Mouse (Mus musculus) kidney, postnatal 25 days (tissue): ENCODE measurements at regions not wholly inside any gene's neighbourhood (a gene's known extent, or its start where the extent isn't known, plus 50 kb on each side); places are given as distances from the start of the nearest gene placed in this dataset.

Experiments used
- DNase-seq, 2 experiments: peaks; one replicate each; pipeline ENCODE4 v3.0.0; 2021; ENCODE audit warnings: mixed read lengths in 2 of 2

GRCm38 (mm10) chr15:36916998-36917397 lies 90.6 kb downstream of the Zfp706 start:
- no peak for DNase-seq

DNA sequence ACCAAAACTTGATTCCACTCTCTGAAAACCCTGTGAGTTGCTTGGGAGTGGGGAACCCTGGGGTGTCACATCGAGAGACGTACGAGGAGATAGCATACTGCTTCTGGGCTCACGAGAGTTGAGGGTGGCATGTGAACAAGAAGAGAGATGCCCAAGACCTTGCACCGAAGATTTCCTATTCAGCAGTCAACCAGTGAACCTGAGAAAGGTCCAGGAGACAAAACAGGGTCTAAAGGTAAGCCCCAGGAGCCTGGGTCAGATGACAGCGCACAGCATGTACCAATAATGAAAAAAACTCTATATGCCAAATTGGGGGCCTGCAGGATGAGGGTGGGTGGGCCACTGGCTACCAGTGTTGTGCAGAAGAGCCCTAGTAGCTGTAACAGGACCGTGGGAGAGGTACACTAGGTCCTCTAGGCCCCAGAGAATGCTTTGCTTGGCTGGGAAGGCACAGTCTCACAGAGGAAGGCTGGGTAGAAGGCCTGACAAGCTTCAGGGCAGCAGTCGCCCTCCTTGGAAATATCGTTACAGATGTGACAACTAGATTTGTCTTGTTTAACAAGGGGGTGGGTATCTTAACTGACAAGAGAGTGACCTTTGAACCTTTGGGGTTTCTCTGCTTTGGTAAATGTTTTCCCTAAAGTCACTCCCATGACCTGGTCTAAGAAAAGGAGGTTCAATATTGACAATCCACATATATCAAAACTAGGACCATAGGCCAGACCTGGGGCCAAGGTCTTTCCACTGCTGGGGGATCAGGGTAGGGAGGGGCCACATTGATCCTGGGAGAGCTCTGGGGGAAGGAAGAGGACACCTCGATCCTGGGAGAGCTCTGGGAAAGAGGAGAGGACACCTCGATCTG lies 93.1 kb downstream of the Zfp706 start:
- DNase-seq, result peak; percentile 25 to 70

- DNase-seq, result no peak
Observed at GRCm38 (mm10) chr15:36913308-36913707, 94.3 kb downstream of the Zfp706 start.

GRCm38 (mm10) chr15:36910272-36910671 lies 97.3 kb downstream of the Zfp706 start:
- DNase-seq, result no peak

- DNase-seq, result no peak
Observed at GRCm38 (mm10) chr15:36909494-36909893, 98.1 kb downstream of the Zfp706 start.

- no peak for DNase-seq
Observed at GRCm38 (mm10) chr15:36906789-36907188, 100.8 kb downstream of the Zfp706 start.

- no peak for DNase-seq
Observed at GRCm38 (mm10) chr15:36906052-36906451, 101.5 kb downstream of the Zfp706 start.

- no peak for DNase-seq
Observed at GRCm38 (mm10) chr15:36903922-36904321, 103.7 kb downstream of the Zfp706 start.

DNA sequence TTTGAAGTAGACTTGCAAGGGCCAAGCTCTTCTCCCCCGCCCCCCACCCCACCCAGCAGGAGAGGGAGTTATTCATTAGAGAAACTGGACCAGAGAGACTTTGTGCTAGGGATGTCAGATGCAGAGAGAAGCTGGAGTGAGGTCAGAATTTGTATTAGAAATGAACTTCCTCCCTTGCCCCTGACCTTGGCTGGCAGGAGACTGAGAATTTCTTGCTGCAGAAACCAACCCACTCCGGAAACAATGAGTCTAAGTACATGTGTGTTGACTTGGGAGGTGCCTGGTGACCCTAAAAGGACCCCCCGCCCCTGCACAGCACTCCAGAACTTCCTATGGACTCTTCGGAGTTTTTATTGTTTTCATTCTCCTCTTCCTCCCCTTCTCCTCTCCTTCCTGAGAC lies 104.3 kb downstream of the Zfp706 start:
- peak; percentile 43 to 71 for DNase-seq

- DNase-seq, result peak in 1 of 2 experiments; percentile 53
Observed at GRCm38 (mm10) chr15:36901830-36902285, 105.7 kb downstream of the Zfp706 start.

DNA sequence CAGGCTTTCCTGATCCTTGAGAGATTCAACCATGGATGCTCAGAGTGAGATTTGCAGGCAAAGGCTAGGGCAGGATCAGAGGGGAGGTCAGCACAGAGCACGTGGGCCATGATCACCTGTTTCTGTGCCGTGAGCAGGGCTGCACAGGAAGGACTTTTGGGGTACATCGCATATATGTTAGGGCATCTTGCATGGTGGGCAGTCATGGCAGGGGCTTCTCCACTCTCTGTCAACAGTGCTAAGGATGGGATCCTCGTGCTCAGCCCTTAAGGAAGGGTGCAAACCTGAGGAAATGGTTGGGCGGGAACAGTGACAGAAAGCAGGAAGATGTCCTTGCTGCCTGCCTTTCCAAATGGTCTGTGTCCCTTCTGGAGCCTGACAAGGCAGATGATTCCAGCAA lies 106.2 kb downstream of the Zfp706 start:
- no peak for DNase-seq

- no peak for DNase-seq
Observed at GRCm38 (mm10) chr15:36900940-36901339, 106.6 kb downstream of the Zfp706 start.

GRCm38 (mm10) chr15:36899882-36900281 lies 107.7 kb downstream of the Zfp706 start:
- peak in 1 of 2 experiments; percentile 55 for DNase-seq

DNA sequence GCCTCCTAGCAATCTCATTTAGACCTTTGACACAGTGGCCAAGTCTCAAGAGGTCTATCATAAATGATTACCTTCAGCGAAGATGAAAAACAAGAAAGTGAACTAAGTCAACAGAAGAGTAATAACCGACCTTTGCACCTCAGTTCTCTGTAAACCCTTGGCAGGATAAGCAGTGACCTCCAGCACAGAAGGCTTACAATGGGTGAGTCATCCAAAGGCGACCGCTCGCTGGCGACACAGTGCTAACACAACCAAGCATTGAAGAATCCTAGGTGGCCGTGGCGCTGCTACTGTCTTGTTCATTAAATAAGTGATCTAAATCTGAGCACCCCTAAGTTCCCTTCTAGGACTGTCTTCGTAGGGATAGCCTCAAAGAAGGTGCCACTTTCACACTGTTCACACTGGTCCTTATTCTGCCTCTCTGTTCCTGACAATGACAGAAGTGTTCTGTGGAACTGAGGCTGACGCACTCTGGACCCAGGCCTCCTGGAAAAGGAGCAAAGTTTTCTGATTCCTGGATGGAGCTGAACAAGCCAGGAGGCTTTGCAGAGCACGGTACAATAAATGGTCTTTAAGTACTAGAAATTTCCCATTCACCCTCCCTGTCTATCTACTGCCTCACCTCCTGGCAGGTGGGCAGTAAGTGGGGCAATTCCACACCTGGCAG lies 108.6 kb downstream of the Zfp706 start:
- DNase-seq, result peak; percentile 68 to 83

- DNase-seq, result no peak
Observed at GRCm38 (mm10) chr15:36898326-36898725, 109.2 kb downstream of the Zfp706 start.

GRCm38 (mm10) chr15:36896265-36896664 lies 111.3 kb downstream of the Zfp706 start:
- DNase-seq, result no peak

DNA sequence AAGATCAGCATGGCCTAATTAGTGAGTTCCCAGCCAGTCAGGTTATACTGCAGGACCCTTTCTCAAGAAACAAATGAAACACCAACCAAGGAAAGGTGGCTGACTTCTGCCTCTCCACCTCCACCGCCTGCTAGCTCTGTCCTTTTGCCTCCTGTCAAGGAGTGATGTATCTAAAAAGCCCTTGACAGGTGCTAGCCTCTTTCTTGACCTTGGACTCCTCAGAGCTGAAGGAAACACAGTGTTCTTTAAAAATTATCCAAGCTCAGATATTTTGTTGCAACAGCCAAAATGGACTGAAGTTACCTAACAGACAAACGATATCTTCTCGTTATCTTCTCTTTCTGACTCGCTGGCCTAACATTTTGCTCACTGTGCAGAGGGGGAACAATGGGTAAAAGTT lies 112.5 kb downstream of the Zfp706 start:
- DNase-seq, result no peak

DNA sequence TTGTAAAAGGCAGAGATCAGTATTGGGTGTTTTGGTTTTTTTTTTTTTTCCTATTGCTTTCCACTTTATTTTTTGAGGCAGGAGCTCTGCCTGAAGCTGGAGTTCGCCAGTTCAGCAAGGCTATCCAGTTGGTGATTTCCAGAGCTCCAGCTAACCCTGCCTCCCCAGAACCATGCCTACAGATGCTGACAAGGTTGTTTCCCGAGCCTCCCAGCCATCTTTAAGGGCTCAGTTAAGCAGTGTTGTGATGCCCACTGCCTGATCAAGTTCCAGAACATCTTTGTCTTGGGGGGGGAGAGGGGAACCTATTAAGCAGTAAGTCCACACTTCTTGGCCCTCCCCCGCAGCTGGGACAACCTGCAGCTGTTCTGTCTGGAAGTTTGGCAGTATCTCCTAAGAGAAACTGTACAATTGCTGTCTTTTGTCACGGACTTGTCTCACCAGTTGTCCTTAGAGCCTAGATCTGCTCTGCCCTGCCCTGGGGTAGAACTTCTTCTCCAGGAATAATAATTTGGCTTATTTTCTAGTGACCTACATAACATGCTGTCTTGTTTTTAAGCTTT lies 114.1 kb downstream of the Zfp706 start:
- peak in 1 of 2 experiments; percentile 58 for DNase-seq

- no peak for DNase-seq
Observed at GRCm38 (mm10) chr15:36892576-36893205, 114.9 kb downstream of the Zfp706 start.

DNA sequence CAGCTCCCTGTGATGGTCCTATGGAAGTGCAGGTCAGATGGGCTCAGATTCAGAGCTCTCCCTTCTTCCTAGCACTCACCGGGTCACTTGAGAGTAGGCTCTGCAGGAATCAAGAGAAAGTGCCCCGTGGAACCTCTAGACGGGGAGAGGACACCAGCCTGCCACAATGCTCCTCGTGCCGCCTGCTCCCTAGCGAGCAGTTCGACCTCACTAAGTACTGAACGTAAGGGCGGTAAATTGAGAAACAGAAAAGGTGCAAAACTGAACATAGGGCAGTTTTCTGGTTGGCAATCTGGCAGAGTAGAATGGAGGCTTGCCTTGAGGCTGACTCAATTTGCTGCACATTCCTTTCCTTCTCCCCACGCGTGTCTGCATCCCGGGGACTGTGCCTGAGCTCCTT lies 115.7 kb downstream of the Zfp706 start:
- no peak for DNase-seq

DNA sequence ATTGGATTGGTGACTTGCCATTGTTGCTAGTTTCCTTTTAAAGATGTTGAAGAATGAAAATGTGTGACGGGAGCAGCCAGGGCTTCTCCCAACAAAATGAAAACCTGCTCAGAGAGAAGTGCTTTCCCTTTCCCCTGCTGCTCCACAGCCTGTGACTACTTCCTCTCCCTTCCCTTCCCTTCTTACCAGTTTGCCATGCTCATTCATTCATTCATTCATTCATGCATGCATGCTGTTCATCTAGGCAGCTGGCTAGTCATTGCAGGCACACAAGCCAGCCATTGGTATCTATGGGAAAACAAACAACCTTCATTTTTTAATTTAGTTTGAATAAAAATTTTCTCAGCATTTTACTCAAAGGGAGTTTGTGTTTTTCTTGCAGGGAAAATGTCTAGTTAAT lies 116.3 kb downstream of the Zfp706 start:
- no peak for DNase-seq

GRCm38 (mm10) chr15:36889072-36889471 lies 118.5 kb downstream of the Zfp706 start:
- no peak for DNase-seq
